Mouse (Mus musculus) cerebral cortex, adult 2 months (tissue): ENCODE measurements around the gene Tbxas1.

Experiments used
- WGBS: fragments of 180-500 bp; shearing (Covaris S2); methylation state at CpG from one replicate; pipeline ENCODE4 v1.1.7; 2018; 5-methylcytosine and 5-hydroxymethylcytosine counted together

Tbxas1 gene

GRCm38 (mm10) chr6:39005267-39005944 lies 130.2 kb downstream of the Tbxas1 start:
- 62% methylated on average over 20 of the region's 20 CpGs for WGBS

- WGBS = 37% methylated on average over 5 of the region's 5 CpGs
Observed at GRCm38 (mm10) chr6:39005945-39006572, 130.9 kb downstream of the Tbxas1 start.

GRCm38 (mm10) chr6:39007223-39007622 lies 132.0 kb downstream of the Tbxas1 start:
- 83% methylated on average over 5 of the region's 5 CpGs for WGBS

GRCm38 (mm10) chr6:39008116-39008515 lies 132.9 kb downstream of the Tbxas1 start:
- WGBS = 83% methylated on average over 4 of the region's 4 CpGs

- 92% methylated on average over 10 of the region's 10 CpGs for WGBS
Observed at GRCm38 (mm10) chr6:39013034-39013832, 138.0 kb downstream of the Tbxas1 start.

GRCm38 (mm10) chr6:39017942-39018341 lies 142.7 kb downstream of the Tbxas1 start:
- WGBS = 92% methylated on average over 11 of the region's 11 CpGs

GRCm38 (mm10) chr6:39018805-39019204 lies 143.6 kb downstream of the Tbxas1 start:
- 76% methylated on average over 7 of the region's 7 CpGs for WGBS

- 57% methylated on average over 5 of the region's 5 CpGs for WGBS
Observed at GRCm38 (mm10) chr6:39019219-39019618, 144.0 kb downstream of the Tbxas1 start.

GRCm38 (mm10) chr6:39021909-39022308 lies 146.7 kb downstream of the Tbxas1 start:
- 94% methylated on average over 1 of the region's 1 CpGs for WGBS

GRCm38 (mm10) chr6:39022461-39023181 lies 147.4 kb downstream of the Tbxas1 start:
- WGBS = 57% methylated on average over 7 of the region's 7 CpGs

- 80% methylated on average over 4 of the region's 4 CpGs for WGBS
Observed at GRCm38 (mm10) chr6:39024631-39025030, 149.4 kb downstream of the Tbxas1 start.

GRCm38 (mm10) chr6:39025038-39025437 lies 149.8 kb downstream of the Tbxas1 start:
- 87% methylated on average over 7 of the region's 7 CpGs for WGBS

GRCm38 (mm10) chr6:39030714-39031113 lies 155.5 kb downstream of the Tbxas1 start:
- 74% methylated on average over 4 of the region's 4 CpGs for WGBS

- WGBS = 76% methylated on average over 7 of the region's 7 CpGs
Observed at GRCm38 (mm10) chr6:39033676-39034075, 158.5 kb downstream of the Tbxas1 start.

- WGBS = 62% methylated on average over 6 of the region's 6 CpGs
Observed at GRCm38 (mm10) chr6:39035039-39035438, 159.8 kb downstream of the Tbxas1 start.

- WGBS = 74% methylated on average over 4 of the region's 4 CpGs
Observed at GRCm38 (mm10) chr6:39036204-39036603, 161.0 kb downstream of the Tbxas1 start.

- 44% methylated on average over 9 of the region's 9 CpGs for WGBS
Observed at GRCm38 (mm10) chr6:39040451-39040850, 165.2 kb downstream of the Tbxas1 start.

GRCm38 (mm10) chr6:39049141-39049540 lies 173.9 kb downstream of the Tbxas1 start:
- WGBS = 69% methylated on average over 5 of the region's 5 CpGs

- 54% methylated on average over 6 of the region's 6 CpGs for WGBS
Observed at GRCm38 (mm10) chr6:39050836-39051235, 175.6 kb downstream of the Tbxas1 start.

- 65% methylated on average over 9 of the region's 9 CpGs for WGBS
Observed at GRCm38 (mm10) chr6:39051799-39052556, 176.8 kb downstream of the Tbxas1 start.

- 60% methylated on average over 4 of the region's 4 CpGs for WGBS
Observed at GRCm38 (mm10) chr6:39052636-39053035, 177.4 kb downstream of the Tbxas1 start.
